Mouse (Mus musculus) heart, postnatal 10 days (tissue): ENCODE data around the gene Insl5. TPM values are rescaled to one million over a fixed set of nuclear protein-coding genes. Genes with fewer than 3 reads are reported as not detected.

ENCODE experiments used
- DNase-seq, 2 experiments: peaks; one replicate each; pipeline ENCODE4 v3.0.0; 2021
- intact Hi-C: fragments of 180-260 bp; cut with DNase I; formaldehyde crosslinking; loops from one replicate; pipeline ENCODE4 v1.15.1; 2025
- total RNA-seq, 2 experiments: library from RNA; stranded (reverse); gene quantifications; 2 replicates each; pipeline ENCODE4 v1.2.3; 2021

Gene Insl5
- total RNA-seq = not detected

DNA sequence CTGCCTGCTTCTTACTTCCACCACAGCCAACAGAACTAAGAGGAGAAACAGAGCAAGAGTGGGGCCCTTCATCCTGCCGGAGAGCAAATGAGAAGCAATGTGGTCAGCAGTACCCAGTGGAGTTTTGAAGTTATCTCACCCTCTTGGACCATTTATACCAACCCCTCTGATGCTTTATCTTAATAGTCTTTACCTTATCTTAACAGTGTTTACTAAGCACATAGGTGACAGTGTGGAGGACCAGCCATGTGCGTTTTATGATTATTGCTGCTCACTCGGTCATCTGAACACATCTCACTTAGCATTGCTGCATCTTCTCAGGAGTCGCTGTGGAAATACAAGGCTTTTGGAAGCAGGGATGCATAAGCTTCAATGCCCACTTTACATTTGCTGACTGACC, at the start of gene Insl5:
TSS of gene Insl5 (minus strand) at position 222 of the 400 bp plus-strand sequence.
- intact Hi-C loops = no loop called here
- DNase-seq = no peak

- no peak for DNase-seq
- intact Hi-C loops = no loop called here
Measured at GRCm38 (mm10) chr4:103070631-103071030, 44.0 kb upstream of the Insl5 start.

DNA sequence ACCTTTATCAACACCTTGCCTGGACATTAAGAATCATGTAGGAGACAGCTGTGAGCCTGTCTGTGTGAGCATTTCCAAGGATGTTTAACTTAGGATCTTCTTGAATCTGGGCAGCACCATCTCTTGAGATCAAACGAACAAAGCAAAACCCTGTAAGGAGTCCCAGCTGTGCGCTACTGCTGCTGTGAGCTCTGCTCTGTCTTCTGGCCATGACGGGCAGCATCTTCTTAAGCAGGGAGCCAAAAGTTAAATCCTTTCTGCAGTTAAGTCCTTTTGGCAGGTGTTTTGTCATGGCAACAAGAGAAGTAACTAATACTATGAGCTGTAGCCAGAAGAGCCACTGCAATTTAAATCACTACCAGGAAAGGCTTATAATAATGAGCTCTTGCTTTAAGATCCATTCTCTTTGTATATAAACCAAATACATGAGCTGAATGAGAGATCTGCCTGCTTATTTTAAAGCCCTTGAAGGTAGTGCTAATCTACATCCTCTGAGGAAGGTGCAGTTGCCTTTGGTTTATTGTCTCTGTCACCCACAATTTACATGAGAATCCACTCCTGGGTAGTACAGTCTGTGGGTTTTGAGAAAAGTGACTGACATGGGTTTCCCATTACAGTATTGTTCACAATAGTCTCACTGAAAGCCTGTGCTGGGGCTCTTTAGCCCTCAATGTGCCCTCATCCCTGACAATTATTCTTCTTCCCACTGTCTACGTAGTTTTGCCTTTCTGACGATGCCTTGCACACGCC, 41.4 kb upstream of the Insl5 start:
- intact Hi-C loops = no loop called here
- DNase-seq = no peak

- intact Hi-C loops = no loop called here
- no peak for DNase-seq
Measured at GRCm38 (mm10) chr4:103064976-103065375, 38.3 kb upstream of the Insl5 start.

DNA sequence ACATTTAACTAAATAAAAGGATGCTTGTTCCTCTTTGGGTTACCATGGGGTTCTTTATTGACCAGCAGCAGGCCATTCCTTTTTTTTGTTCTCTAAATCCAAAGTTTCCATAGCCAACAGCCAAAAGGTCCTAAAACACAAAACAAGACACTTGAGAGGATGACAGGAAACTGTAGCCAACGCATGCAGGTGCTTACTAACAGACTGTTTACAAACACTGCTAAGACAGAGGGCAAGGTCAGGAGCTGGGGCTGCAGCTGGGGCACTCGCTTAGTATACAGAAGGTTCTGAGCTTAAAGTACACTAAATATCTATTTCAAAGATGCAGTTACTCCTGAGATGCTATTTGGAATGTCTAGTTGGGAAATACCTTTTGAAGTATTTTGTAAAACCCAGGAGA, 37.8 kb upstream of the Insl5 start:
- intact Hi-C loops = no loop called here

DNA sequence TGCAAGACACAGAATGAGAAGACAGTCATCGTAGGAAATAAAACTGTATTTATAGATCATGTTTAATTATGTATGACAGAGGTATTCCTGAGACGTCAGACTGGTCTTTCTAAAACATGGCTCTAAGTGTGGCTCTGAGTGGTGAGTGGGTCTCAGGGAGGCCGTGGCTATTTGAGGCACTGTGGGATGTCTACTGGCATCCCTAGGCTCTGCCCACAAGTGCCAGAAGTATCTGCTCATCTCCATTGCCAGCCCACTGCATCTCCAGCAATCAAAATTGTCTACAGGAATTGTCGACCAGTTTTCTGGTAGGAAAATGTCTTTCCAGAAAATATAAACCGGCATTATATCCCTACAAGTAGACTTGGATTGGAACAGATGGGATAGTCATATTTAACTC, 30.3 kb upstream of the Insl5 start:
- intact Hi-C loops = no loop called here
- DNase-seq = no peak

More for the DNA sequence above, 37.8 kb upstream of the Insl5 start:
- no peak for DNase-seq

DNA sequence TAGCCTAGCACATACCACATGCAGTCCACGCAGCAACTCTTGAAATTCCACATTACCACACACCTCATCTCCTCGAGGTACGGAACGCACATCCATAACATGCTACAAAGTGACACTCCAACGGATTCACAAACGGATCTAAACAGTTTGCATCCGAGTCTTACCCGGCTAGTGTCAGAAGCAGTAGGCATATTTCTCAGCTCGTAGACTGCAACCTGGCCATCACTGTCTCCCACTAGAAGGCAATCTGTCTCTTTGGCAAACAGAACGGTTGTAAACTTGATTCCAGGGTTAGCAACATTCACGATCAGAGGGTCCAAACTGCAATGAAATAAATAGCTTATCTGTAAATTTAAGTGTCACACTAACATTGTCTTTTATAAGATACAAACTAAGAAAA, 21.4 kb upstream of the Insl5 start:
- intact Hi-C loops = no loop called here
- no peak for DNase-seq

- no peak for DNase-seq
Measured at GRCm38 (mm10) chr4:103042997-103043396, 16.4 kb upstream of the Insl5 start.

DNA sequence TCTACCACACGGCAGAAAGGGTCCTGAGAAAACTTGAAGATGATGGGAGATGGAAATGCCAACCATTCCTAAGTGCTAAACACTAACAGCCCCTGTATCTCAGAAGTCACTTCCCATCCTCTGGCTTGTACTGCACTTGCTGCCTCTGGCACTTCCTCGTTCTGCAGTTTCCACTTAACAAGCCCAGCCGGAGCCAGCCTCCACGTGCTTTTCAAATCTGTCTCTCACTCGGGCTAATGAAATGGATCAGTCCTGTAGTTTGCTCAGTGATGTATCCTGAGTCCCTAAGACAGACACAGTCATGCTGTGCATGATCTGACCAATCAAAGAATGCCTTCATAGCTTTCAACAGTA, 13.2 kb upstream of the Insl5 start:
- no peak for DNase-seq
- intact Hi-C loops = no loop called here

More at GRCm38 (mm10) chr4:103042997-103043396, 16.4 kb upstream of the Insl5 start:
- intact Hi-C loops = no loop called here

GRCm38 (mm10) chr4:103039103-103039837, 12.6 kb upstream of the Insl5 start:
- DNase-seq = no peak

DNA sequence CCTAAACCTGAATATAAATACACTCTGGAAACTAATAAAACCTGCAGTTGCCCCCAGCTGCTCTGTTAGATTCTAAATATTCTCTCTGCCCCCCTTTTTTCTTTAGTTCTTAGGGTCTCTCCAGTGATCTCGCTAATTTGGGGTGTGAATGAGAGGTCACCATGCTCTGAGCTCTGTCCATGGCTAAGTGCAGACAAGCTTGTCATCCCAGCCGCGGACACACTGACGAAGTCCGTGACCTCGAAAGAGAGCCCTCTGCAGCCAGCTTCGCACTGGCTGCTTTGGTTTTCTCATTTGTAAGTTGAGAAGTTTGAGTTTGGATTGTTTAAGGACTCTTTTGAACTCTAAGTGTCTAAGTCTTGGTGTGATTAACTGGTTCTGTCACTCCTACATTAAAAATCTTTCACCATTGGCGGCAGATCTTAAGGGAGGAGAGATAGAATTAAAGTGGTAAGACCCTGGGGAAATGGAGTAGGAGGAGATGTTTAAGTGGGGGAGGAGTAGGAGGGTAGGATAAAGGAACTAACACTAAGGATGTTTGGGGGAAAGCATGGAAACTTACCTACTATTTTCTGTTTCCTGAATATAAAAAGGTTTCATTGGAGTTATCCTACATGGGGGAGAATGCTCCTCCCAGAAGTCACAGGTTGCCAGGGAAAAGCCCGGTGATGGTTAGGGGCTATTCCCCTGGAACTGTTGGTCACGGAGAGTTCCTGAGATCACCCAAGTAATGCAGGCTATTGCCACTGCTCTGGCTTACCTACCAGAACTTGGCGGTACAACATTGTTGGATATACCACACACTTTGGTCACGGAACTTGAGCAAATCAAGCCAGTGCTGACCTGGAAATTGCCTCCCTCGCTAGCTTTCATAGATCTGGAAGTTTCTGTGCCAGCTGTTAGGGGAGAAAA, 1.8 kb upstream of the Insl5 start:
- intact Hi-C loops = no loop called here
- no peak for DNase-seq

More at GRCm38 (mm10) chr4:103039103-103039837, 12.6 kb upstream of the Insl5 start:
- intact Hi-C loops = no loop called here

GRCm38 (mm10) chr4:103027745-103028144, 1.1 kb upstream of the Insl5 start:
- DNase-seq = no peak
- intact Hi-C loops = no loop called here

GRCm38 (mm10) chr4:103013490-103013889, 13.2 kb downstream of the Insl5 start:
- no peak for DNase-seq
- intact Hi-C loops = no loop called here

- intact Hi-C loops = no loop called here
- no peak for DNase-seq
Measured at GRCm38 (mm10) chr4:103011823-103012222, 14.8 kb downstream of the Insl5 start.

DNA sequence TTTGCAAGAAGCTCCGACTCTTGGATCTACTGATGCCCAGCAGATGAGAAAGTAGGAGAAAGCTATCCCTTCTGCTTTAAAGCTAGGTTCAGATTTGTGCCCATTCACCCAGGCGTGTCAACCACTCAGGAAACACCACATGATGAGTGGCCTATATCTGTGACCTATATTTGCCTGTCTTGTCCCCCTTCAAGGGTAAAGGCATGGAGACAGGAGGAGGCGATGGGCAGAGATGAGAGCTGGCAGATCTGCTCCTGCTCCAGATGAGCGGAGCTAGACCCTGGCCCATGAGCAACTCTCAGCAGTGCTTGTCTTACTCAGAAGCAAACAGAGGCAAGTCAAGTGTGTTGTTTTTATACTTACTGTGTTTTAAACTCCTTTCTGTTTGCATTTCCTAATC, 15.9 kb downstream of the Insl5 start:
- no peak for DNase-seq
- intact Hi-C loops = no loop called here

DNA sequence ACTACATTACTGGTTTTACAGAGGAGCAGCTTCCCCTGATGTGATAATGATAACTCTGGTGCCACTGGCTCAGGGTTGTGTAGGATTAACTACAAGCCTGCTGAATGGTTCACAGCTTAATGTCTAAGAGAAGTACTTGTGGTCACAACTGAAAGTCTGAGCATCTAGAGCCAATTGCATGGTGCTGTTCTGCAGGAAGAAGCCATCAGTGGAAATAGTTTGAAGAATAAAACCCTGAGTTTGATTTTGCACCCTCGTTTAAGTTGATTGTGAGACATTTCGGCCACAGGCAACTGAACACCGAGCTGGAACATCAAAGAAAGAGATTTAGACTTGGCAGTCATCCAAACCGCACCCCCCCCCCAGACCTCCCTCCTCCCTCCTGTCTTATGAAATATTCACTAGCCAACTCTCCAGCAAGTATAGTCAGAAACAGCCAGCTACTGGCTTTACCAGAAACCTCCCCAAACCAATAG, 19.7 kb downstream of the Insl5 start:
- no peak for DNase-seq
- intact Hi-C loops = no loop called here

DNA sequence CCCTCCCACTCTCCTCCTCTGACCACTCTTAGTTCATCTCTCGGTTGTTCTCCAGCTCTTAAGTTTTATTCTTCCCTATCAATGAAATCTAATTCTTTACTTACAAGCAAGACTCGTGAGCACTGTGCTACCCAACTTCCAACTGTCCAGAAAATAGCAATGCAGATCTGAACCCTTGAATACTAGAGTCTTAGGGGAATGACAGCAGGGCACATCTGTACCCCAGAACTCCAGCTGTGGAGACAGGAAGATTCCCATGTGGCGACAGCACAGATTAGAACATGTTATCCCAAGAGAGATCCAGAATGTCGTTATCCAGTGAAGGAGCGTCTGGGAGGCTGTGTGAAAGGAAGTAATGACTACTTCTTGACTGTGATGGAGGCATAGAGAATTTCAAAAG, 20.4 kb downstream of the Insl5 start:
- intact Hi-C loops = no loop called here
- no peak for DNase-seq

DNA sequence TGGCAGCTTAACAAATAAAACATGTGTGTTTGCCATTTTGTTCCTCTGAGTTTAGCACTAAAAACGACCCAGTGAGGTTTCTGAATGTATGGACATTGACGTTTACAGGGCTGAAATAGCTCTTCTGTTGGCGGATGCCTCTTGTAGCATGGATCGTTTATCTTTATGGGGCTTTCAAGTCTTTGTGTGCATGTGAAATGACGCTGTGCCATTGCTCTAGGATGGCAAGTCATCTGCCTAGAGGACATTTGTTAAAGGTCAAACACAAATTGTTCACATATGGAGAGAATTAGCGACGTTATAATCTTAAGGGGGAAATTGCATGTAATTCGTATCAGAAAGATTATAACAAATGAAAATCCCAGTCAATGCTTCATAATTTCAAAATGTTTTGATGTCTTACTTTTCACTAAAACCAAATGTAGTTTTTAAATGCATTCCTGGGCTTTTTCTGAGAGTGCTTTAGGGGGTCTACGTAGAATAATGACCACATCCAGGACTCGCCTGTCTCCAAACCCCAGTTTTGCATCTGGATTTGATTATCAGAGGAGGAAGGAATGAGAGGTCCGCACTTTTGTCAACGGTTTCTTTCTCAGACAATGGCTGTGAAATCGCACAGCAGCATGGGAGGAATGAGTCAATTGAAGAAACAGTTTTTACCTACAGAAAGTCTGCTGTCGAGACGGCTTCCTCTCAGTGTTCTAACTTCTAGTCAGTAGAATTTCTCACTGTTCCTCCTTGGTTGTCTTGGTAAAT, 21.3 kb downstream of the Insl5 start:
- intact Hi-C loops = no loop called here
- DNase-seq = no peak

- DNase-seq = no peak
- intact Hi-C loops = no loop called here
Measured at GRCm38 (mm10) chr4:103004681-103005080, 22.0 kb downstream of the Insl5 start.

DNA sequence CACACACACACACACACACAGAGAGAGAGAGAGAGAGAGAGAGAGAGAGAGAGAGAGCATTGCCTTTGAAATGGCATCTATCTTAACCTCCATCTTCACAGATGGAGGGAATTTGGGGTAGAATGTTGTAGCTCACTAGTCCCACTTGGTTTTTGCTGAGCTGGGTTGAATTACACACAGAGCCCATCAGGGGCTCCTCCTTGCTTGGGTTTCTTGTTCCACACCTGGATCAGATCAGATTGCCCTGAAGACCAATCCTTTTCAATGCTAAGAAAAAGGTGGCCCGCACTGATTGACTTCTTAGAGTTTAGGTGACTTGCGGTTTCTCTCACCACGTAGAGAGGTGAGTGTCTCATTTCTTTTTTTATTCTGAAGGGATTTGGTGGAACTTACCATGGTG, 35.0 kb downstream of the Insl5 start:
- no peak for DNase-seq
- intact Hi-C loops = no loop called here
